Mouse (Mus musculus): ENCODE measurements around the gene Spc24. TPM values are rescaled to one million over a fixed set of nuclear protein-coding genes. Genes with fewer than 3 reads are reported as not detected.
"Not testable (repeated sequence)": the region's sequence is repeated elsewhere in the genome, so short reads cannot be mapped to it uniquely, and the experiment has no call there.

Spc24 gene
- polyA plus RNA-seq (2017; shearing (Covaris generic)), result 10 to 100 TPM in 1 of 2 experiments, 1 to 10 TPM in 1; 6.5 to 13.5 TPM

DNA sequence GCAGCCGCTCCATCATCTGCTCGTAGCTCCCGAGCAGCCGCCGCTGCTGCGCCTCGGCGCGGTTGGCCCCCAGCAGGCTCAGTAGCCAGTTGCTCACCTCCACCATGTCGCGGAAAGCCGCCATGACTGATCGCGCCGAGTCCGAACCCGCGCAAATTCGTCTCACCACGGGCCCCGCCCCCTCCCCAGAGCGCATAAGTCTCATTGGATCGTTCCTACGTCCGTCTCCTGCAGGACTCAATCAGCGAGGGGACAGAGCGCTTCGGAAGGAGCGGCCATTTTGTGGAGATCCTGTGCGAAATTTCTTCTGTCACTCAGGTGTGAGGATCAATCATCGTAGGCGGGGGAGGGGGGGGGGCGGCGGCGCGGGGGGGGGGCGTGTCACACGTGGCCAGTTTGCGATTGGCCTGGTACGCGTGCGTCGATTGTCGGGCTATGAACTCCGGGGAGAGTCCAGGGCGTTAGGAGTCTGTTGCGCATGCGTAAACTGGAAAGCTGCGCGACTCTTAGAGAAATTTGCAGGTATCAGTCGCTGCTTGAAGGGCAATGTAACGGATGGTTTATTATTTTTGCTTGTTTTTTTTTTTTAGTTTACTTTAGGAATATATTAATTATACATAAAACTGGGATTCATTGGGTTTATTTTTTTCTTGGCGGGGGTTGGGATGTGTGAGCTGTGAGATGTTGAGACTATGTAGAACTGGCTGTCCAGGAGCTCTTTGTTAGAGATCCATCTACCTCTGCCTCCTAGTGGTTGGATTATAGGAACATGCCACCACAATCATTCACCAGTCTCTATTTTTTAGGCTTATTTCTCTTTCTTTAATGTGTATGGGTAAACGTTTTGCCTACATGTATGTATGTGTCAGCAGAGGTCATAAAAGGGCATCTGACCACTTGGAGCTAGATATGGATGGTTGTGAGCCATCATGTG, at the start of gene Spc24:
TSS of gene Spc24 (minus strand) at position 149 of the 934 bp plus-strand sequence.
- peak; percentile 98 for ATAC-seq

DNA sequence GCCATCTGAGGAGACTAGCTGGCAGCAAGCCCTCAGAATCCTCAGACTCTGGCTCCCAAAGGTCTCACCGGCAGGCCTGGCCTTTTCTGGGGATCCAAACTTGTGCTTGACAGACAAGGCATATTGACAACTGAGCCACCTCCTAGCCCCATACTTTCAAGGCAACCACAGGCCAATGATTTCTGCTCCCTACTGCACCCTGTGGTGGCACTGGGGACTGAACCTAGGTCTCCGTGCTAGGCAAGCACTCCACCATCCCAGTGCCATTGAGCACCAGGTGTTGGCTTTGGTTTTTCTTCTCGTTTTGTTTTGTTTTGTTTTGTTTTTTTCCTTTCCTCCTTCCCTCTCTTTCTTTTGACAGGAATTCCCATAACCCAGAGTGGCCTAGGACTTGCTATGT, 48.5 kb upstream of the Spc24 start:
- ATAC-seq, result no peak

DNA sequence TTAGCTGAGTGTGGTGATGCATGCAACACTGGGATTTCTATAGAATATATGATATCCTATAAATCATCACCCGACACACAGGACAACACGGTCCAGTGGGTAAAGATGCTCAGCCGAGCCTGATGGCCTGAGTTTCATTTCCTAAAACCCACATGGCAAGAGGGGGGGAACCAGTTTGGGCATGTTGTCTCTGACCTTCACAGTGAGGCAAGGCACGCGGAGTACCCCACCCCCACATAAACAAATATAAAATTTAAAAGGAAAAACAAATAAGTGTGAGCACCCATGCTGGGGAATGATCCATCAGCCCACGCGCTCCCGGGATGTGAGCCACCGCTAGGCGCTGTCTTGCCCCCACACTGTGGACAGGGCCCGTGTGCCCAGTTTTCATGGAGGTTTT, 46.9 kb upstream of the Spc24 start:
- no peak for ATAC-seq

DNA sequence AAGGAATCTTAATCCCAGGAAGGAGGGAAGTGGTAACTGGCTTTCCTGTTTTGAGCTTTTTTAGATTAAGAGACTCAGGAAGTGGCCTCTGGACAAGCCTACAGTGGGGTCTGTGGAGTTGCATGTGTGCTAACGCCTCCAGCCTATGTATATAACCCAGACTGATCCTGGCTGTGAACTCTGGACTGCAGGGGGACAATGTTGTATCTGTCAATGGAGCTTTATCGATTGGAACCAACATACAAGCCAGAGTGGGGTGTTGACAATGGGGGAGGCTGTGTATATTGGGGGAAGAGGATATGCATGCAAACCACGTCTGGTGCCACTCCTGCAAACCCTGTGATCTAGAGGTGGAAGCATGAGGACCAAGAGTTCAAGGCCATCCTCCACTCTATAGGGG, 46.3 kb upstream of the Spc24 start:
- ATAC-seq, result no peak

DNA sequence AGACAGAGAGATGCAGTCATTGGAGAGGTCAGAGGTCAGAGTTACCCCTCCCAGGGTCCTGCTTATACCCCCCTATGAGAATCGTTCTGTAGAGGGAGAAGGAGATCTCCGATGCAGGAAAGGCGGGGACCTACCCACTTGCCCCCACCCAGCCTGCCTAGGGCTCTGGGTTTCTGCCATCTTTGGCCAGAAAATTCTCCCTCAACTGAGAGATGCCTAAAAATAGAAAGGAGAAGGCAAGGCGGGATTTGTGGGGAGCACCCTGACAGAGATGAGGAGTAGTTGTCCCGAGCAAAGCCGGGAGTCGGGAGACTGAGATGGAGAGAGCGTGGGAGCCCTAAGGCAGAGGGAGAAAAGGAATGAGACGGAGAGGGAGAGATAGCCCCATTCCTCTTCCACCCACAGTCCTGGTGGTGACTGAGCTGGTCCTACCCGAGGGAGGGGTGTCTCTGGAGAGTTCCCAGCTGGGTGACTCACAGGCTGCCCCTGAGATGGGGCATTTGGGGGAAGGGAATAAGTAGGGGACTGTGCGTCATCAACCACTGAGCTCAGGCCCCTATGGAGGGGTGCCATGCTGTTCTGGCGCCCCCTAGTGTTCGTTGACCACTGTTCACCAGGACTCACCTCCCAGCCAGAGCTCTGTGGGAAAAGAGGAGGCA, 44.0 kb upstream of the Spc24 start:
- peak; percentile 79 for ATAC-seq

DNA sequence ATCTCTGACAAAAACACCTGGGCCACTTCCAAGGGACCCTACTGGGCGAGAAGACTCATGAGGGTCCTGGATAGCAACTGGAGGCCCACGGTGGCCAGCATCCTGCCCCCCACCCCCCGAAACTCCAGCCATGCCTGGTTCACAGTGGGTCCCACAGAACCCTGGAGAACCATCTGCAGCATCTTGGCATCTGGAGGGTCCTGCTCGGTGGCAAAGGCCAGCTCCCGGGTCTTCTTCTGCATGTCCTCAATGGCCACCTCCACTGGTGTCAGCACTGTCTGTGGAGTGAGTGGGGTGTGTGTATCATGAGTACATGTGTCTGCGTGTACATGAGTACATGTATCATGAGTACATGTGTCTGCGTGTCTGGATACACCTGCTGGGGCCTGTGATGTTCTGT, 41.5 kb upstream of the Spc24 start:
- ATAC-seq, result no peak

DNA sequence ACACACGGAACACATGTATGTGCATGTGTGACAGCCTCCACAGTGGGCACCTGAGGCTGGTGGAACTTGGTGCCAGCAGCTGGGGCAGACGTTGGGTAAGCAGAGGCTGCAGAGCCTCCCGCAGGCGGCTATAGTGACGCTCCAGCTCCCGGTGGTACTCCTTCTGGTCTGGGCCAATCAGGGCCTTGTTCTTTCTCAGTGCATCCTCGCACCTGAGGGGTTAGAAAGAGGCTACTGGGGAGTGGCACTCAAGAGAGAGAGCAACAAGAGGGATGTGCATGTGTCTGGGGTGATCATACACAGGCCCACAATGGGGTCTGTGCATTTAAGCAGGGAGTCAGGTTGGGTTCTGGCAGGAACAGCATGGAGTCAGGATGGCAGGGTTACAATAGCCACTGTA, 41.0 kb upstream of the Spc24 start:
- ATAC-seq, result no peak

DNA sequence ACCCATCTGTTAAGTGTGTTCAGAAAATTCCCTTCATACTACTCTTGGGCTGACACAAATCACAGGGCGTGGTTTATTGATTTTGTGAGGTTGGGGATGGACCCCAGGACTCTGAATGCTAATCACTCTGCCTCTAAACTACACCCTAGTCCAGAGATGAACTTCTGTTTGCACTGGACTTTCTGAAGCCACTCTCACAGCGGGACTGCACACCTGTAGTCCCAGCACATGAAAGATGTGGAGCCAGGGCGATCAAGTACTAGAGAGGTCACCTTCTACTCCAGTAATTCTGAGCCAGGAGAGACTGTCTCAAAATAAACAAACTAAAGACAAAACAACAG, 38.9 kb upstream of the Spc24 start:
- ATAC-seq, result no peak

DNA sequence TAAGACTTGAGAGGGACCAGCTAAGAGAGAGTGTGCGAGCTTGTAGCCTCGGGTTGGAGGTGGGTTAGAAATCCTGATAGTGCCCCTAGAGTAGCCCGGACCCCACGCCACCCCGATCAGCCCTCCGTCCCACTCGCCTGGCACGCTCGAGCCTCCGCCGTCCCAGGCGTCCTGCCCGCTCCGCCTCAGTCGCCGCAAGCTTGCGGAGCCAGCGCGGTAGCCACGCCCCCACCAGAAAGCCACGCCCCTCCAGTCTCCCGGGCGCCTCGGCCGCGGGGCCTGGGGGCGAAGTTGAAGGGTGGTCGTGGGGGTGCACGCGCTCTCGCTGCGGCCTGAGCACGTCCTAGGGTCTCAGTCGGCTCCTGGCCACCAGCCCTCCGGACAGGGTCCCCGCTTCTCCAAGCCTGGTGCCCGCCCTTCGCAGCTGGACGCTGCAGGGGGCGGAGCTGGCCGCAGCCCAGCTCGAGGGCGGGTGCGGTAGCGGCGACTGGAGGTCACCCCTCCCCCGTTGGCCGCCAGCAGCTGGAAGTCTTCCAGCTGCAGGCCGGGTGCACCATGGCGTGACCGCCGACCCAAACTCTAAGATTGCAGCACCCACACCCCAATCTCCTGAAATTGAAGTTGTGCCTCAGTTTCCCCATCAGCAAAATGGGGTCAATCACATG, 38.4 kb upstream of the Spc24 start, which contains the start of gene Kank2:
TSS of gene Kank2 (minus strand) at position 400 of the 665 bp plus-strand sequence.
- peak; percentile 82 for ATAC-seq

DNA sequence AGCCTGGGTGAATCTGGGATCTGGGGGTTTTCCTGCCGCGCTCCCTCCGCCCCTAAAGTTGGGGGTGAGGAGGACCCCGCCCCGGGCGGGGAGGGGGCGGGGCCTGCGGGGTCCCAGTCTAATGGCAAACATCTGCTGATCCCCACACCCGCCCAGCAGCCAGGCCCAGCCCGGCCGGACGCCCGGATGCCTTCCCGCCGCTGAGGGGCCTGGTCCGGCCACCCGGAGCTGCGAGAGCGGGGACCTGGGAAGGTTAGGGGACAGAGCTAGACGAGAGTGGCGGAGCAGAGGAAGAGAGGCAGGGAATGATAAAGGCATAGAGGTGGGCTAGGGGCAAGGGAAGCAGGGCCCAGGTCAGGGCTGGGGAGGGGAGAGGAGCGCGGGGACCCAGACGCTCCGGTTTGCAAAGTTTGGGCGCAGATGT, 37.8 kb upstream of the Spc24 start:
- ATAC-seq, result no peak

DNA sequence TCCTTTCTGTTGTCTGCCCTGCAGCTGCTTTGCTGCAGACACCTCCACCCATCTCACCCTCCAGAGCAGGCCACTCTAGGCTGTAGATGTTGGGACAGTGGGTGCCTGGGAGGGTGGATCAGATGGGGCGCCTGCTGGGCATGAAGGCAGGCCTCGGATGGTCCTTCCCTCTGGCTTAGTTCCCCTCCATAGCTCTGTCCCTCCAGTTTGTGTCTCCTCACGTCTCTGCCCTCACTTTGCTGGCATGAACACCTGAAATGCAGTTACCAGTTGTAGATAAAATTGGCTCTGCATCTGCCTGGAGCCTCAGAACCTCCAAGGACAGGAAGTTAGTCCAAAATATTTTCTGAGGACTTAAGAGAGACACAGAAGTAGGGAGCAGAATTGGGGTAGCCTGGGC, 36.8 kb upstream of the Spc24 start:
- no peak for ATAC-seq

DNA sequence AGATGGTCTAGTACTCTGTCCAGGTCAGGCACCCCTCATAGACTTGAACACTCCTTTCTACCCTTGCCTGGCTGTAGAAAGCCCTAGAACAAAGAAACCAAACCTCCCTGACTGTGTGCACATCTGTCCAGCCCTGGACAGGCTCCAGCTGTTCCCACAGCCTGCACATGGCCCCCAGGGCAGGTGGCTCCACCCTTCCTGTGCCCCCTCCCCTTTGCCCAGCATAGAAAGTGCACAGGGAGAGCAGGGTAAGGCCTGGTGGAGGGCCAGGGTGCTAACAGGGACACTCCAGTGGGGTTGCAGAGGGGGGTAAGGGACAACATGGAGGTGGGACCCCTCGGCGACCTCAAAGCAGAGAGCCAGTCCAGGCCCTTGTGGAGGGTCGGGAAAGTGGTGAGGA, 36.2 kb upstream of the Spc24 start:
- ATAC-seq, result no peak

DNA sequence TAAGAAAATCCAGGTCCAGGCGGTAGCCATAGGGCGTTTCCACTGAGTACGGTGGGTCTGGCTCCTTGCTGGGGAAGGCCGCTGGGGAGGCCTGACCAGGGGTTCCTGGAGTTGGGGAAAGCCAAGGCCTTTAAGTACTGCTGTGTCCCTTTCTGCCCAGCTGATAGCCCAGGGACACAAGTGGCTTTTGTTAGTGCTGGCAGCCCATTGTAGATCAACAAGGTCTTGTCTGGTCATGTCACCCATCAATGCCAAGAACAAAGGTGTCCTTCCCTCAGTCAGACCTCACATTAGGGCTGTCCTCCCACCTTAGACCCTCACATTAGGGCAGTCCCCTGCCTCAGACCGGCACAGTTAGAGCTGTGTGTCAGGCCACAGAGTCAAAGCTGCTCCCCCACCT, 35.5 kb upstream of the Spc24 start:
- ATAC-seq, result no peak

DNA sequence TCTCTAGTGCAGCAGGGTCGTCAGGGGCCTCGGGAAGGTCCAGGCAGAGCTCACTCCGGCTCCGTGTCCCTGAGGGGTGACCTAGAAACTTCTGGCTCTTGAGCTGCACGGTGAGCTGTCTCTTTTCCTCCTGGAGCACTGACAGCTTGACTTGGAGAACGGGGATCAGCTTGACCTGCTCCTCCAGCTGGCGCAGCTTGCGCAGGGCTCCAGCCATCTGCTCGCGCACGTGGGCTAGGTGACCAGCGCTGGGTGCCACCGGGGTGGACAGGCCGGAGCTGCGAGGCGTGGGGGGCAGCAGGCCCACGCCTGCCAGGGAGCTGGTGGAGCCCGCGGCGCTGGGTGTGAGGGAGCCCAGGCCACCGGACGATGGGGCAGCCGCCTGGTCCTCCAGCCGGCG, 34.8 kb upstream of the Spc24 start:
- ATAC-seq, result no peak

DNA sequence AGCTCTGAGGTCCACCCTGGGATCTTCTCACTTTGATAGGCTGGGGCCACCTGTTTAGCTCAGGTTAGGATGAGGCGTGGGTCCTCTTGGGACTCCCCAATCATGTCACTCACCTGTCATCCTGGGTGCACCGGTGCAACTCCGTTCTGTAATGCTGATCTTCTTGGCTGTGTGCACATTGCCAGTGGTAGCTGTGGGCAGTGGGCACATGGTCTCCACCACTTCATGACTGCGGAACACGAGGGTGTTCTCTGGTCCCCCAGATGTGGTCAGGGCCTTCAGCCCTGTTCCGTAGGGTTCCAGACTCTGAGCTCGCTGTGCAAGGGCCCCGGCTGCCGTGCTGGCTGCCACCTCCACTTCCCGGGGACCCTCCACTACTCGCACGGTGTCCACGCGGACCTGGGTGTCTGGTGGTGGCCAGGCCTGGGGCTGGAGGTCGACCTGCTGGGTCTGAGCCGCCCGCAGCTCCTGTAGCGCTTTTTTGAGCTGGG, 34.3 kb upstream of the Spc24 start:
- ATAC-seq, result no peak

DNA sequence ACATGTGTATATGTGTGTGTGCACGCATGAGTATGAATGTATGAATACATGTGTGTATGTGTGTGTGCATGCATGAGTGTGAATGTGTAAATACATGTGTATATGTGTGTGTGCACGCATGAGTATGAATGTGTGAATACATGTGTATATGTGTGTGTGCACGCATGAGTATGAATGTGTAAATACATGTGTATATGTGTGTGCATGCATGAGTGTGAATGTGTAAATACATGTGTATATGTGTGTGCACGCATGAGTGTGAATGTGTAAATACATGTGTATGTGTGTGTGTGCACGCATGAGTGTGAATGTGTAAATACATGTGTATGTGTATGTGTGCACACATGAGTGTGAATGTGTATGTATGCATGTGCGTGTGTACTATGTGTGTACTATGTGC, 33.4 kb upstream of the Spc24 start:
- ATAC-seq, result not testable (repeated sequence)

DNA sequence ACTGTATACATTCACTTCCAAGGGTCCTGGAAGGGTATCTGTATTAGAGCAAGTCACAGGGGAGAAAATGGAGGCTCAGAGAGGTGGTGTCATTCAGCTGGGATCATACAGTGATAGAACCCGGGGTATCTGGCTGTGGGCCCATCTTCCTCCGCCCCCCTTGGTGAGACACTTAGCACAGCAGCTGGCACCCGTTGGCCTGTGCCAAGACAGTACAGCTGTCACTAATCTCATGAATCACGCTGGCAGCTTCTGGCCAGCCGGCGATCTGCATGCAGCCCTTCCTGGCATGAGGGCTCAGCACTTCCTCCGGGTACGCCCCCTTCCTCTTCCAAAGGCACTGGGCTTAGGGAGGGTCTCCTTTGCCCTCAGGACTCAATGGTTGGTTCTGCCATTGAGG, 32.5 kb upstream of the Spc24 start:
- ATAC-seq, result no peak

DNA sequence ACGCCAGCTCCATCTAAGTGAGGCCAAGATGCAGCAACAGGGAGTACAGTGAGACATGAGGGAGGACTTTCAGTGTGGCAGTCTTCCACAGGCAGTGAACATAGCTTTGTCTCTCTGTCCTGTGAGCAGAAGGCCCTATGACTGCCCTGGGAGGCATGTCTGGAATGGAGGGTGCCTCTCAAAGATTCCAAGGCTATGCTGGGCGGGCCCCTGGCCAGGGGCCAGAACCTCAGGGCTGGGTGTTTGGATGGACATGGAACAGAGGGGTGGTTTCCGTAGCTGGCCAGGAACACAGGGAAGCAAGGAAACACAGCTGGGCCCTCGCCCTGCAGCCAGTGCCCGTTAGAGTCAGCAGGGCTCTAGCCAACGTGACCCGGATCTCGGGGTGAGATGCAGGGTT, 31.8 kb upstream of the Spc24 start:
- no peak for ATAC-seq

DNA sequence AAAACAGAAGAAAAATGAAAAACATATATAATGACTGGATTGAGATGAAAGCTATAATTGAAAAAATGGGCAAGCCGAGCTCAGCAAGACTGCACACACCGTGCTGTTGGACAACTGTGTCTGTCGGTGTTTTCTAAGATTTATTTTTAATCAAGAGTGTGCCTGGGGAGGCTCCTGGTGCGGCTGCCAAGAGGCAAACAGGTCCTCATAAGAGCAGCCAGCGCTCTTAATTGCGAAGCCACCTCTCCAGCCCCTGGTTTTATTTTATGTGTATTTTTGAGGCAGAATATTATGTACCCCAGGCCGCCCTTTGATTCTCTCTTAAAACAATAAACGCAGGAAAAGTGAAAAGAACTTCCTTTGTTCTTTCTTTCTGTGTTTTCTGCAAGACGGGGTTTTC, 28.1 kb upstream of the Spc24 start:
- no peak for ATAC-seq

DNA sequence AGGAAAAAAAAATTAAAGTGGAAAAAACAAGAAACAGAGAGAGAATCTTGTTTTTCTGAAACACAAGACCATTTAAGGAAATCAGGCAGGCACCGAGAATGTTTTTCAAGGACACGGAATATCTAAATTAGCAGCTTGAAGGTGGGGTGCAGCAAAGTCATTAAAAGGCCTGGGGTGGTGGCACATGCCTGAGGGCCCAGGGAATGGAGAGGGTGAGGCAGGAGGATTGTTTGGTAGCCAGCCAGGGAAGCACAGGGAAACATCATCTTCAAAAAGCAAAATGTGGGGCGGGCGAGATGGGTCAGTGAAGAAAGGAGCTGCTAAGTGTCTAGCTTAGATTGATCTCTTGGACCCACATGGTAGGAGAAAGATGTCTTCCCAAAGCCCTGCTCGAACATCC, 27.6 kb upstream of the Spc24 start:
- ATAC-seq, result no peak

DNA sequence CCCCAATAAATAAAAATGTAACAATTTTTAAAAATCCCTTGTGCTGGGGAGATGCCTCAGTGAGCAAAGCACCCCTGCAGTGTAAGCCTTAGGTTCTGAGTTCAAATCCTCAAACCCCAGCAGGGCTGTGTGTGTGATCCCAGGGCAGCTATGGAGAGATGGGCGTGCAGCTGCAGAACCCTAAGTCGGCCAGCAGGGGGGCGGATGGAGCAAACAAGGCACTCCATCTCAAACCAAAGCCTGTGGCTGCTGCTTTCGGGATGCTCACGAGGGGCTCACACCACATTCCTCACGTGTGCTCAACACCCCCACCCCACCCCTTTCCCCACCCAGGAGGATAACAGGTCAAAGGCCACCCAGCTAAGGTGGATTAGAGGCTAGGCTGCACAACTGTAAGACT, 26.8 kb upstream of the Spc24 start:
- peak; percentile 66 for ATAC-seq

DNA sequence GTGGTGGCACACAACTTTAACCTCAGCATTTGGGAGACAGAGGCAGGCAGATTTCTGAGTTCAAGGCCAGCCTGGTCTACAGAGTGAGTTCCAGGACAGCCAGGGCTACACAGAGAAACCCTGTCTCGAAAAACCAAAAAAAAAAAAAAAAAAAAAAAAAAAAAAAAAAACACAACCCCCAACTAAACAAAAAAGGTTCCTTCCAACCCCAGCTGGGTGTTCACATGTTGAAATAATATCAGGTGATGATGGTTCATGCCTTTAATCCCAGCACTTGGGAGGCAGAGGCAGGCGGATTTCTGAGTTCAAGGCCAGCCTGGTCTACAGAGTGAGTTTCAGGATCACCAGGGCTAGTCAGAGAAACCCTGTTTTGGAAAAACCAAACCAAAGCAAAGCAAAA, 26.2 kb upstream of the Spc24 start:
- ATAC-seq, result not testable (repeated sequence)

Data from CD4-positive, CD25-positive, alpha-beta regulatory T cell, adult 4 months (primary cell).